9 mouse cellular contexts compared by ENCODE assay signal in the genomic region with DNA sequence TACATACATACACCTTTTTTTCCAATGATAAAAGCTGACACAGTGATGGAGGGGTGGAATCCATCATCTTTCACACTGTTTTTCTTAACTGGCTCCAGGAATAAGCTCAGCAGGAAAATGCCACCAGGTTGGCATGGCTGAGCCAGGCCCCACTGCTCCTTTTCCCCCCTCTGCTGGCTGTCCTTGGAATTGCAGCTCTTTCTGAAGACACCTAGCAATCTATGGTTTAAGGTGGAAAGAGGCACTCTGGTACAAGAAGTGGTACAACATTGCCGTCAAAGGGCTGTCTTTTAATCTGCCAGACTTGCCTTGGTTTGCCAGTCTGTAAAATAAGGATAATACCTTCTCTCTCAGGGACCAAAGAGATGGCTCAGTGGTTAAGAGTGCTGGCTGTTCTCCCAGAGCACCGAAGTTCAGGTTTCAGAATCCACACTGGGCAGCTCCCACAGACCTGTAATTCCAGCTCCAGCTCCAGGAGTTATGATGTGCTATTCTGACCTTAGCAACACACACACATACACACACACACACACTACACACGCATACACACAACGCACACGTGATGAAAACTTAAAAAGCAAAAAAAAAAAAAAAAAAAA. TPM values are rescaled to one million over a fixed set of nuclear protein-coding genes. Genes with fewer than 3 reads are reported as not detected.
DNase-seq lines count a peak whose midpoint lies in the region; ATAC-seq and TF ChIP-seq lines count a peak whose summit lies in the region.
"Had no signal": no experiment of that assay in that cellular context is flagged by ENCODE, and none has a peak within 500 bp of the region (broad histone marks: within the 10 kb centered on the region; RNA-seq: fewer than 3 reads in every experiment).

No protein-coding gene starts in this region.

- H3K9ac ChIP-seq in intestine, postnatal 0 days (ENCODE audit: low read depth, low read length), result no peak overlapping the region
- H3K9ac ChIP-seq in intestine, embryonic 16.5 days (ENCODE audit: low read depth, low read length), result no peak overlapping the region
- no peak overlapping the region for H3K9ac ChIP-seq in limb, embryonic 11.5 days (ENCODE audit: low read length)
- H3K9ac ChIP-seq in neural tube, embryonic 14.5 days (replicated peaks; ENCODE audit: low read depth, low read length), result no peak overlapping the region
- H3K9ac ChIP-seq: embryonic facial prominence, embryonic 13.5 days had no signal

- no peak overlapping the region for H3K4me3 ChIP-seq in intestine, postnatal 0 days (ENCODE audit: low read depth, low read length)
- no peak overlapping the region for H3K4me3 ChIP-seq in intestine, embryonic 16.5 days (ENCODE audit: low read length)
- H3K4me3 ChIP-seq in limb, embryonic 11.5 days (ENCODE audit: low read depth, low read length), result no peak overlapping the region
- H3K4me3 ChIP-seq in neural tube, embryonic 14.5 days (ENCODE audit: low read depth, low read length), result no peak overlapping the region
- H3K4me3 ChIP-seq: embryonic facial prominence, embryonic 13.5 days had no signal

- no peaks in the 10 kb centered on the region for H3K36me3 ChIP-seq in intestine, postnatal 0 days (ENCODE audit: control insufficient read depth, insufficient read depth)
- no peaks in the 10 kb centered on the region for H3K36me3 ChIP-seq in intestine, embryonic 16.5 days (ENCODE audit: control insufficient read depth, insufficient read depth, low read length)
- H3K36me3 ChIP-seq in limb, embryonic 11.5 days (ENCODE audit: control insufficient read depth, insufficient read depth, low read length), result no peaks in the 10 kb centered on the region
- H3K36me3 ChIP-seq in neural tube, embryonic 14.5 days (ENCODE audit: control insufficient read depth, insufficient read depth, low read length), result no peaks in the 10 kb centered on the region
- H3K36me3 ChIP-seq: embryonic facial prominence, embryonic 13.5 days had no signal

- no peaks in the 10 kb centered on the region for H3K4me1 ChIP-seq in intestine, postnatal 0 days (replicated peaks; ENCODE audit: control insufficient read depth, insufficient read depth, low read length)
- no peaks in the 10 kb centered on the region for H3K4me1 ChIP-seq in intestine, embryonic 16.5 days (ENCODE audit: control insufficient read depth, insufficient read depth, low read length)
- no peaks in the 10 kb centered on the region for H3K4me1 ChIP-seq in limb, embryonic 11.5 days (ENCODE audit: control insufficient read depth, insufficient read depth, low read length)
- H3K4me1 ChIP-seq in neural tube, embryonic 14.5 days (ENCODE audit: control insufficient read depth, insufficient read depth, low read length), result no peaks in the 10 kb centered on the region
- H3K4me1 ChIP-seq: embryonic facial prominence, embryonic 13.5 days had no signal

- peak; percentile 94 for TF ChIP-seq CTCF in intestine, postnatal 0 days (IDR thresholded peaks at IDR 0.05; ENCODE audit: low read depth)

- ATAC-seq in intestine, postnatal 0 days, result no peak
- no peak for ATAC-seq in intestine, embryonic 16.5 days
- ATAC-seq in limb, embryonic 11.5 days (ENCODE audit: insufficient number of reproducible peaks, low FRiP score, low TSS enrichment, low read depth), result no peak
- 0 out of 2 replicates have a peak, but pooled peaks have one; percentile 24 for ATAC-seq in neural tube, embryonic 14.5 days (ENCODE audit: low read depth)

- H3K4me2 ChIP-seq in intestine, postnatal 0 days (replicated peaks; ENCODE audit: low read depth), result no peak overlapping the region
- H3K4me2 ChIP-seq in intestine, embryonic 16.5 days (ENCODE audit: low read depth, low read length), result no peak overlapping the region
- H3K4me2 ChIP-seq in limb, embryonic 11.5 days (ENCODE audit: low read depth, severe bottlenecking), result no peak overlapping the region
- H3K4me2 ChIP-seq in neural tube, embryonic 14.5 days (ENCODE audit: low read depth, low read length), result no peak overlapping the region
- H3K4me2 ChIP-seq: embryonic facial prominence, embryonic 13.5 days had no signal

- DNase-seq in cerebellum, adult 18-20 months, result peak; percentile 87 to 91
- DNase-seq in frontal cortex, postnatal 14 days (ENCODE audit: low spot score in 2 of 2), result peak; percentile 58 to 86
- peak; percentile 68 for DNase-seq in hindlimb bud, embryonic 11.5 days (ENCODE audit: extremely low spot score, low read depth, low spot score)
- DNase-seq in limb, embryonic 11.5 days (ENCODE audit: low spot score), result peak; percentile 91
- DNase-seq in testis, postnatal 10 days (ENCODE audit: low spot score), result peak; percentile 95

- H3K9me3 ChIP-seq in intestine, postnatal 0 days (ENCODE audit: control insufficient read depth), result no peaks in the 10 kb centered on the region
- no peaks in the 10 kb centered on the region for H3K9me3 ChIP-seq in intestine, embryonic 16.5 days (ENCODE audit: control insufficient read depth, low read length)
- H3K9me3 ChIP-seq in limb, embryonic 11.5 days (ENCODE audit: control insufficient read depth, low read length), result no peaks in the 10 kb centered on the region
- no peaks in the 10 kb centered on the region for H3K9me3 ChIP-seq in neural tube, embryonic 14.5 days (ENCODE audit: control insufficient read depth, low read length)
- H3K9me3 ChIP-seq: embryonic facial prominence, embryonic 13.5 days had no signal

- no peaks in the 10 kb centered on the region for H3K27me3 ChIP-seq in intestine, postnatal 0 days (replicated peaks; ENCODE audit: control insufficient read depth, insufficient read depth, low read length)
- H3K27me3 ChIP-seq in intestine, embryonic 16.5 days (replicated peaks; ENCODE audit: control insufficient read depth, insufficient read depth, low read length), result no peaks in the 10 kb centered on the region
- no peaks in the 10 kb centered on the region for H3K27me3 ChIP-seq in limb, embryonic 11.5 days (ENCODE audit: control insufficient read depth, insufficient read depth, low read length)
- H3K27me3 ChIP-seq in neural tube, embryonic 14.5 days (ENCODE audit: control insufficient read depth, insufficient read depth, low read length), result no peaks in the 10 kb centered on the region
- H3K27me3 ChIP-seq: embryonic facial prominence, embryonic 13.5 days had no signal

- H3K27ac ChIP-seq in intestine, postnatal 0 days (ENCODE audit: low read depth, low read length), result no peak overlapping the region
- no peak overlapping the region for H3K27ac ChIP-seq in intestine, embryonic 16.5 days (ENCODE audit: low read length)
- no peak overlapping the region for H3K27ac ChIP-seq in limb, embryonic 11.5 days (replicated peaks; ENCODE audit: low read depth, low read length)
- H3K27ac ChIP-seq in neural tube, embryonic 14.5 days (ENCODE audit: low read depth, low read length), result no peak overlapping the region
- H3K27ac ChIP-seq: embryonic facial prominence, embryonic 13.5 days had no signal

- 73% methylated on average over 5 of the region's 5 CpGs for WGBS in intestine, postnatal 0 days
- 66% methylated on average over 5 of the region's 5 CpGs for WGBS in intestine, embryonic 16.5 days
- 80% methylated on average over 5 of the region's 5 CpGs for WGBS in limb, embryonic 11.5 days
- WGBS in neural tube, embryonic 14.5 days, result 77% methylated on average over 5 of the region's 5 CpGs

RNA-seq across cellular contexts. Expression of a gene that starts 25.9 kb away (rescaled TPM):
- 8.7 and 9.1 TPM in 2 replicates for polyA plus RNA-seq in intestine, postnatal 0 days (2015; fragmentation: Nextera tagmentation; extraction: Ambion mirVana)
- polyA plus RNA-seq in intestine, embryonic 16.5 days (2015; fragmentation: Nextera tagmentation; extraction: Ambion mirVana), result 11.5 and 14.9 TPM in 2 replicates
- polyA plus RNA-seq in limb, embryonic 11.5 days (2014; fragmentation: Nextera tagmentation; extraction: Ambion mirVana), result 23.2 and 25.9 TPM in 2 replicates
- 37.2 and 46.4 TPM in 2 replicates for polyA plus RNA-seq in neural tube, embryonic 14.5 days (2014; fragmentation: Nextera tagmentation; extraction: Ambion mirVana)

RNA-seq across cellular contexts. Expression of a gene that starts 31.1 kb away (rescaled TPM):
- polyA plus RNA-seq in intestine, postnatal 0 days (2015; fragmentation: Nextera tagmentation; extraction: Ambion mirVana), result 109 and 113 TPM in 2 replicates
- 170 and 172 TPM in 2 replicates for polyA plus RNA-seq in intestine, embryonic 16.5 days (2015; fragmentation: Nextera tagmentation; extraction: Ambion mirVana)
- 343 and 367 TPM in 2 replicates for polyA plus RNA-seq in limb, embryonic 11.5 days (2014; fragmentation: Nextera tagmentation; extraction: Ambion mirVana)
- 211 and 212 TPM in 2 replicates for polyA plus RNA-seq in neural tube, embryonic 14.5 days (2014; fragmentation: Nextera tagmentation; extraction: Ambion mirVana)

RNA-seq across cellular contexts. Expression of a gene that starts 51.2 kb away (rescaled TPM):
- 1.3 and 1.4 TPM in 2 replicates for polyA plus RNA-seq in intestine, postnatal 0 days (2015; fragmentation: Nextera tagmentation; extraction: Ambion mirVana)
- 2.0 and 2.1 TPM in 2 replicates for polyA plus RNA-seq in intestine, embryonic 16.5 days (2015; fragmentation: Nextera tagmentation; extraction: Ambion mirVana)
- 0.56 and 0.60 TPM in 2 replicates for polyA plus RNA-seq in limb, embryonic 11.5 days (2014; fragmentation: Nextera tagmentation; extraction: Ambion mirVana)
- polyA plus RNA-seq in neural tube, embryonic 14.5 days (2014; fragmentation: Nextera tagmentation; extraction: Ambion mirVana), result 3.8 and 6.5 TPM in 2 replicates
